Mouse (Mus musculus): ENCODE data around the gene Sptan1. TPM values are rescaled to one million over a fixed set of nuclear protein-coding genes. Genes with fewer than 3 reads are reported as not detected.

The Sptan1 gene
- 183 and 244 TPM in 2 replicates for polyA plus RNA-seq (2015; fragmentation: Nextera tagmentation; extraction: Ambion mirVana)

DNA sequence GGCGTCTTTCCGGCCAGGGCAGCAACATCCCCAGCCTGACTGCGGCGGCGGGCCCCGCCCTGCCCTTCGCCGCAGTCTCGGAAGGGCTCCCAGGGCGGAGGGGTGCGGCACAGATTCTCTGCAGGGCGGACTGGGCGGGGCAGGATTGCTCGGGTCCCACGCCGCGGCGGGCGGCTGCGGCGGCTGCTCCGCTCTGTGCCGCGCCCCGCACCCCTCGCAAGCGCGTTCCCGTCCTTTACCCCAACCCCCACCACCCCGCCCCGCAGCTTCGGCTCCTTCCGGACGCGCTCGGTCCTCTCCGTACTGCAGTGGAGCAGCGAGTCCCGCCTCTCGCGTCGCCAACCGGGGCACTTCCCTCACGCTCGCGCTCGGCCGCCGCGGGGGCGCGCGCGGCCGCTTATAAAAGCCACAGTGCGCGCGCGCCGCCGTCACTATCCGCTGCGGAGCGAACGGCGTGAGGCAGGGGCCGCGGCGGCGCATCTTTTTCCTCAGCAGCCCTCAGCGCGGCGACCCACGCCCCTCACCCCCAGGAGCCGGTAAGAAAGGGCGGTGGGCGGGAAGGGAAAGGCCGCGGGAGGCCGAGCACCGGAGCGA lies at the start of gene Sptan1:
Gene Sptan1 (plus strand): TSS at position 311 of the 594 bp plus-strand sequence.

DNA sequence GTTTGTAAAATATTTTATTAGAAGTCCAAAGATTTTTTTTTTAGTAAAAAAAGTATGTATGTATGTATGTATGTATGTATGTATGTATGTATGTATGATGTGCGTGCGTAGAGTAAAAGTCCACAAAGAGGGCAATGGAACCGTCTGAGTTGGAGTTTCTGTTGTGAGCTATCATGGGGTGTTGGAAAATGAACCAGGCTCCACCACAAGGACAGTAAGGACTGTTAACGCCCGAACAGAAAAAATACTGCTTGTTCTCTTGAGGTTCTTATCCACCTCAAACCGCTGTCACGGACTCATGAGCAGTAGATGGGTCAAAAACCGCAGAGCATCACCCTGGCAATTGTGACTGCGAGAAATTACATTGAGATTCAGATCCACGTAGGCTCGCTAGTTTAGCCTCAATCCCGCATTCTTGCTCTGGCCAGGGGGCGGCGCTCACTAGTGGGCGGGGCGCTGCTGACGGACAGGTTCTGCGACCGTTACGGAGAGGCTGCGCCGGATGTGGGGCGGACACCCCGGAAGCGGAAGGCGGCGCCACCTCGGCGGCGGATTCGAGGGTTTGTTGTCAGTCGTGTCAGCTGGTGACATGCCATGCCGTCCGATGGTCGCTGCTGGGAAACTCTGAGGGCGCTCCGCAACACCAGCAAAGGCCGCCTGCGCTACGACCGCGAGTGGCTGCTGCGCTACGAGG lies 30.3 kb upstream of the Sptan1 start, which contains the start of gene Gle1:
Gene Gle1 (plus strand): TSS at position 521 of the 694 bp plus-strand sequence.

GRCm38 (mm10) chr2:30048699-30049388 lies 83.5 kb downstream of the Sptan1 start, which contains the start of gene Wdr34:
Gene Wdr34 (minus strand): TSS chr2:30048881.

DNA sequence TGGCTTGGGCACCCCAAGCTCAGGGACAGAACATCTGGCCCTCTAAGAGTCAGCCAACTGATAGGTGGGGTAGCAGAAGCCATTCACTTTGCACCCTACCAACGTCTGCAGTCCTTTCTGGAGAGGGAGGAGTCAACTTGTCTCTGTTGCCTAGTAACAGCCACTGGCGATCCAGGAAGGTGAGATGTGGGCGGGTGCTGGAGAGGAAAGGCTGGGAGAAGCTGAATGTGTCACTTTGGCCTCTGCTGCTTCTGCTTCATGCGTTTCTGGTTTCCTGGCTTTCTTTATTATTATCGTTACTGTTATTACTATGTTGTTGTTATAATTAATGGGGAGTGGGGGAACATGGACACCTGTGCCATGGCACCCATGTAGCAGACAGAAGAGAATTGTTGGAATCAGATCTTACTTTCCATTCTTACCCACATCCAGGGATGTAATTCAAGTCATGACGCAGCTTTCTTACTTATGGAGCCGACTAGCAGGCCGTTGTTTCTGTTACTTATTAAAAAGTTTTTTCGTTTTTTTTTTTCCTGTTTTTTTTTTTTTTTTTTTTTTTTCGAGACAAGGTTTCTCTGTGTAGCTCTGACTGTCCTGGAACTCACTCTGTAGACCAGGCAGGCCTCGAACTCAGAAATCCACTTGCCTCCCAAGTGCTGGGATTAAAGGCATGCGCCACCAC lies 92.0 kb downstream of the Sptan1 start, which contains the start of gene Set:
Gene Set (plus strand): TSS at position 156 of the 682 bp plus-strand sequence.

DNA sequence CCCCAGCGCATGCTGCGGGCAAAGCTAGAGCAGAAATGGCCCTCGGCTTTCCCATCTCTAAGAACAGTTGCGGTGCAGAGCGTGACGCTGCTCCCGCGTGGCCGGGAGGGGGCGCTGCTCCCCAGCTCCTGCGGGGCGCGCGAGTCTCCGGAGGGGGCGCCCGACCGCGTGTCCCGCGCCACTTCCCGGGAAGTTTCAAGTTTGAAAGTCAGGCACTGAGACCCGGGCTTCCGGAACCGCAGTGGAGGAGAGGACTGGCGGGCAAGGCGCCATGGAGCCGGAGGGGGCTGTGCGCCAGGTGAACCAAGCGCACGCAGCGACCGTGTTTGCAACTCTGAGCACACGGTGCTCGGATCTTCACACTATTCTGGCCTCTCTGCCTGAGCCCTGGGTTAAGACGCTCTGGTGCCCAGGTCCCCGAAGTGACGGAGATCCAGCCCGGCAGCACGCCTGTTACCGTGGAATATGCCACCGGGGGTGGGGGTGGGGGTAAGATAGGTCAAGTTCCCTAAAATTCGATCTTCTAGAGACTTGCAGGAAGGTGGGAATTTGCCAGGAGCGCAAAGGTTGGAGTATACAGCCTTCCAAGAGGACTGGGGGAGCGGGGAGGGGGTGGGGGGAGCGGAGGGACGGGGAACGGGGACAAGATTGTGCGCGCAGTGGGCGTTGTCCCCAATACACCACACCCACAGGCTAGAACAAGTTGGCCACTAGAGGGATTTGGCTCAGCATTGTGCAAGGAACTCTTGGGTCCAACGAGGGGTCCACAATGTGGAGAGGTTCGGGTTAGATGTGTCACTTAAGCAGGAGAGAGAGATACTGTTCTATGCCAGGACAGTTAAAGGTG lies 112.4 kb downstream of the Sptan1 start, which contains the start of gene Pkn3:
Gene Pkn3 (plus strand): TSS at position 183 of the 847 bp plus-strand sequence.

Small RNAs within 50 kb of the gene (microRNA-seq; reads per million reads assigned to microRNA genes)
- gene Mir6997 = 2.0 reads per million

Other genes with a start within 250 kb of the Sptan1 start
- 0.75 and 0.85 TPM in 2 replicates for gene Gm13420, start 213.9 kb upstream of the Sptan1 start, polyA plus RNA-seq (2015; fragmentation: Nextera tagmentation; extraction: Ambion mirVana)
- gene Gm13547, start 206.2 kb upstream of the Sptan1 start, polyA plus RNA-seq (2015; fragmentation: Nextera tagmentation; extraction: Ambion mirVana) = not detected in 2 replicates
- gene Coq4, start 178.1 kb upstream of the Sptan1 start, polyA plus RNA-seq (2015; fragmentation: Nextera tagmentation; extraction: Ambion mirVana) = 35.9 and 50.8 TPM in 2 replicates
- gene Trub2, start 177.1 kb upstream of the Sptan1 start, polyA plus RNA-seq (2015; fragmentation: Nextera tagmentation; extraction: Ambion mirVana) = 30.1 and 35.4 TPM in 2 replicates
- gene Slc27a4, start 162.9 kb upstream of the Sptan1 start, polyA plus RNA-seq (2015; fragmentation: Nextera tagmentation; extraction: Ambion mirVana) = 56.0 and 57.6 TPM in 2 replicates
- gene Urm1, start 145.5 kb upstream of the Sptan1 start, polyA plus RNA-seq (2015; fragmentation: Nextera tagmentation; extraction: Ambion mirVana) = 28.1 and 31.0 TPM in 2 replicates
- gene Cercam, start 96.4 kb upstream of the Sptan1 start, polyA plus RNA-seq (2015; fragmentation: Nextera tagmentation; extraction: Ambion mirVana) = 20.6 and 20.7 TPM in 2 replicates
- 59.9 and 65.7 TPM in 2 replicates for gene Odf2, start 76.3 kb upstream of the Sptan1 start, polyA plus RNA-seq (2015; fragmentation: Nextera tagmentation; extraction: Ambion mirVana)
- 39.7 and 44.2 TPM in 2 replicates for gene Gle1, start 30.1 kb upstream of the Sptan1 start, polyA plus RNA-seq (2015; fragmentation: Nextera tagmentation; extraction: Ambion mirVana)
- gene Wdr34, start 83.3 kb downstream of the Sptan1 start, polyA plus RNA-seq (2015; fragmentation: Nextera tagmentation; extraction: Ambion mirVana) = 57.4 and 65.7 TPM in 2 replicates
- gene Set, start 91.8 kb downstream of the Sptan1 start, polyA plus RNA-seq (2015; fragmentation: Nextera tagmentation; extraction: Ambion mirVana) = 280 and 287 TPM in 2 replicates
- 0.87 and 1.0 TPM in 2 replicates for gene Pkn3, start 112.1 kb downstream of the Sptan1 start, polyA plus RNA-seq (2015; fragmentation: Nextera tagmentation; extraction: Ambion mirVana)
- 35.6 and 39.5 TPM in 2 replicates for gene Zdhhc12, start 128.1 kb downstream of the Sptan1 start, polyA plus RNA-seq (2015; fragmentation: Nextera tagmentation; extraction: Ambion mirVana)
- 16.3 and 17.7 TPM in 2 replicates for gene Zer1, start 159.0 kb downstream of the Sptan1 start, polyA plus RNA-seq (2015; fragmentation: Nextera tagmentation; extraction: Ambion mirVana)
- gene Tbc1d13, start 168.2 kb downstream of the Sptan1 start, polyA plus RNA-seq (2015; fragmentation: Nextera tagmentation; extraction: Ambion mirVana) = 9.2 and 10.8 TPM in 2 replicates
- 52.6 and 59.4 TPM in 2 replicates for gene Endog, start 205.9 kb downstream of the Sptan1 start, polyA plus RNA-seq (2015; fragmentation: Nextera tagmentation; extraction: Ambion mirVana)
- 52.8 and 64.2 TPM in 2 replicates for gene Spout1, start 212.9 kb downstream of the Sptan1 start, polyA plus RNA-seq (2015; fragmentation: Nextera tagmentation; extraction: Ambion mirVana)
- gene Kyat1, start 240.3 kb downstream of the Sptan1 start, polyA plus RNA-seq (2015; fragmentation: Nextera tagmentation; extraction: Ambion mirVana) = 17.1 and 18.6 TPM in 2 replicates